Mouse (Mus musculus) neural tube, embryonic 11.5 days (tissue): ENCODE measurements around the gene Cpe. TPM values are rescaled to one million over a fixed set of nuclear protein-coding genes. Genes with fewer than 3 reads are reported as not detected.

Source experiments
- ATAC-seq: fragments of 200-750 bp; cut with Nextera tagmentation; 2 replicates; pipeline ENCODE4 v1.8.0; 2017; ENCODE audit warnings: moderate number of reproducible peaks, mild to moderate bottlenecking, moderate TSS enrichment, moderate library complexity; ENCODE audit not compliant: insufficient read depth, low FRiP score, low TSS enrichment
- DNase-seq: peaks from one replicate; pipeline ENCODE4 v3.0.0-alpha.2; 2015; ENCODE audit warnings: low spot score
- H3K27ac ChIP-seq: fragments of 300-500 bp; sonication (generic); 2 replicates; pipeline ENCODE4 v1.5.1; 2014; ENCODE audit warnings: low read depth, mild to moderate bottlenecking, low read length
- H3K27me3 ChIP-seq: fragments of 300-500 bp; sonication (generic); 2 replicates; pipeline ENCODE4 v1.6.1; 2014; ENCODE audit warnings: mild to moderate bottlenecking, low read length, mixed read lengths; ENCODE audit not compliant: control insufficient read depth, insufficient read depth
- H3K36me3 ChIP-seq: fragments of 300-500 bp; sonication (generic); 2 replicates; pipeline ENCODE4 v1.6.1; 2014; ENCODE audit warnings: mild to moderate bottlenecking, low read length, moderate library complexity, mixed read lengths; ENCODE audit not compliant: control insufficient read depth, insufficient read depth
- H3K4me1 ChIP-seq: fragments of 300-500 bp; sonication (generic); 2 replicates; pipeline ENCODE4 v1.6.1; 2014; ENCODE audit warnings: low read length, mixed read lengths; ENCODE audit not compliant: control insufficient read depth, insufficient read depth
- H3K4me2 ChIP-seq: fragments of 300-500 bp; sonication (generic); 2 replicates; pipeline ENCODE4 v1.6.1; 2014; ENCODE audit warnings: low read depth, mild to moderate bottlenecking, moderate library complexity
- H3K4me3 ChIP-seq: fragments of 300-500 bp; sonication (generic); 2 replicates; pipeline ENCODE4 v1.5.1; 2014; ENCODE audit warnings: low read depth, low read length
- H3K9ac ChIP-seq: fragments of 300-500 bp; sonication (generic); 2 replicates; pipeline ENCODE4 v1.6.1; 2014; ENCODE audit warnings: mild to moderate bottlenecking, low read length
- H3K9me3 ChIP-seq: fragments of 300-500 bp; sonication (generic); 2 replicates; pipeline ENCODE4 v1.6.1; 2016; ENCODE audit warnings: low read length; ENCODE audit not compliant: control insufficient read depth
- WGBS: fragments of 180-500 bp; shearing (Covaris S2); extraction: QIAGEN DNeasy Blood & Tissue Kit; methylation state at CpG from one replicate; pipeline ENCODE4 v1.1.7; 2014; 5-methylcytosine and 5-hydroxymethylcytosine counted together
- polyA plus RNA-seq: library from polyadenylated mRNA; unstranded; fragments of >200 nt; fragmentation: Nextera tagmentation; extraction: Ambion mirVana; gene quantifications from 2 replicates; pipeline ENCODE4 v1.2.1, GENCODE M21; 2014

Gene Cpe
- polyA plus RNA-seq: 249 and 271 TPM in 2 replicates

DNA sequence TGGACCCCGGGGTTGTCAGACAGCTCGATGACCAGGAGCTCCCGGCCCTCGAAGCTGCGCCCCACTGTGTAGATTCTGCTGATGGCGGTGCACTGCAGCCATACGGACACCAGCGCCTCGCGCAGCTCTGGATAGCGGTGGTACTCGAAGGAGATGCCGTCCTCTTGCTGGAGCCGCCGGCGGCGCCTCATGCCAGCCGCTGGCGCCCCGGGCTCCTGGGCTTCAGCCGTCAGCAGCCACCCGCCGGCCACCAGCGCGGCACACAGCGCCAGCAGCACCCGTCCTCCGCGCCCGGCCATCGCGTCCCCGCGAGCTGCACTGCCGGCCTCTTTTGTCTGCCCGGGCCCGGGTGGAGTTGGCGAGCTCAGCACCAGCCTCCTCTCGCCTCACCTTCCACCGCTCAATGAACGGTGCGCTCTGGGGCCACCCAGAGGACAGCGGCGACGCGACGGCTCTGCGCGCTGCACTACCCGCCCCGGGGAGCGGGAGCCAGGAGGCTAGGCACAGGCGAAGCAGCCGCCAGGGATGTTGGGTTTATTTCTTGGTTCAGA lies at the start of gene Cpe:
Gene Cpe (minus strand): TSS at position 404 of the 551 bp plus-strand sequence.
- peak; percentile 92 for DNase-seq
- Histone ChIP-seq H3K4me2 (peak within 1 kb of the TSS; percentile 49), H3K9ac (peak within 1 kb of the TSS; percentile 93), H3K27me3 (no peaks in the 10 kb centered on the region), H3K9me3 (no peaks in the 10 kb centered on the region), H3K4me1 (0 out of 2 replicates have a peak, but pooled peaks cover 2% of the 10 kb centered on the region), H3K27ac (peak within 1 kb of the TSS; percentile 95), H3K4me3 (peak within 1 kb of the TSS; percentile 68), H3K36me3 (no peaks in the 10 kb centered on the region)
- WGBS: under 1% methylated on average over 51 of the region's 54 CpGs
- peak; percentile 99 for ATAC-seq

DNA sequence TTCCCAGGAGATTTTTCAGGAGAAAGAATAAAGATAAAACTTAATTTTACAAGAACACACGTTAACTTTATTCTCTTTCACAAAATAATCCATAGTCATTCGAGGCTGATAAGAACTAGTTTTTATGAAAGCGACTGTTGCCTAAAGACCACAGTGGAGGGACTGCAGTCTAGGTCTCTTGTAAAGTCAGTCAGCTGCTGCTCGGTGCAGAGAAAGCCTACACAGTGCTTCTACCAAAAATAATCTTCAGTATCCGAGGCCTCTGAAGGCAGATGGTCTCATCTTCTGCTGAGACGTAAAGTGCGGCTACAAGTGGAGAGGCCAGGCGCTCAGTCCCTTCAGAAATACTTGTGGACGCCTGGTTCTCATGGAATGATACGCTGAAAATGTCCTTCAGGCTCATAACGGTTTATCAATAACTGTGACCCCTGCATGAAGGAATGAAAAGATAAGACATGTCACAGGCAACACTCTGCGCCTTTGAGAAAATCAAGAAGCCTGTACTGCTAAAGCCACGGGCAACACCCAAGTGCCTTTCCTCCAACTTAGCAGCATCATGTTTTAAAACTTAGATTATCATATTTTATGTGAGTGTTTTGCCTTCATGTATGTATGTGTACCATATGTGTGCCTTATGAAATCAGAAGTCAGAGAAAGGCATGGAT lies 47.8 kb upstream of the Cpe start:
- H3K9me3 ChIP-seq: no peaks in the 10 kb centered on the region
- H3K27ac ChIP-seq: no peak overlapping the region
- DNase-seq (no peak), ATAC-seq (no peak)
- no peak overlapping the region for H3K4me3 ChIP-seq
- H3K36me3 ChIP-seq: no peaks in the 10 kb centered on the region
- 93% methylated on average over 13 of the region's 13 CpGs for WGBS
- H3K9ac ChIP-seq: no peak overlapping the region
- no peak overlapping the region for H3K4me2 ChIP-seq
- no peaks in the 10 kb centered on the region for H3K27me3 ChIP-seq
- no peaks in the 10 kb centered on the region for H3K4me1 ChIP-seq

DNA sequence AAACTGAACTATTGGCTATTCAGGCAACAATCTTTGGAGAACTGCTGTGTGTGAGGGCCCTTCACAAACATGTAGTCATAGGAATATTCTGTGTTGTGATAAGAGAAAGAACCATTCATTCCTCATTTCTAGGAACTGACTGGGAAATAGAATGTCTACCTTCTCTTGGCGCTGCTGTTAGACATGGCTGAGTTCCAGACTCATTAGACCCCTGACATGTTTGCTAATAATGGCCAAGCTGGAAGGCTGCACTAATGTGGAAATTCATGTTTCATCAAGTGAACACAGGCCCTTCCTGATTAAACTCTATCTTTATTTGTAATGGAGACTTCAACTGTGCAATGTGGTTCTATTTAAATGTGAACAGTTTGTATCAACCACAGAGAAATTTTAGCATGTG lies 46.1 kb upstream of the Cpe start:
- ATAC-seq (no peak), DNase-seq (no peak)
- no peak overlapping the region for H3K4me3 ChIP-seq
- 89% methylated on average over 1 of the region's 1 CpGs for WGBS
- H3K36me3 ChIP-seq: no peaks in the 10 kb centered on the region
- H3K9ac ChIP-seq: no peak overlapping the region
- H3K9me3 ChIP-seq: no peaks in the 10 kb centered on the region
- no peak overlapping the region for H3K4me2 ChIP-seq
- no peak overlapping the region for H3K27ac ChIP-seq
- H3K4me1 ChIP-seq: no peaks in the 10 kb centered on the region
- no peaks in the 10 kb centered on the region for H3K27me3 ChIP-seq

DNA sequence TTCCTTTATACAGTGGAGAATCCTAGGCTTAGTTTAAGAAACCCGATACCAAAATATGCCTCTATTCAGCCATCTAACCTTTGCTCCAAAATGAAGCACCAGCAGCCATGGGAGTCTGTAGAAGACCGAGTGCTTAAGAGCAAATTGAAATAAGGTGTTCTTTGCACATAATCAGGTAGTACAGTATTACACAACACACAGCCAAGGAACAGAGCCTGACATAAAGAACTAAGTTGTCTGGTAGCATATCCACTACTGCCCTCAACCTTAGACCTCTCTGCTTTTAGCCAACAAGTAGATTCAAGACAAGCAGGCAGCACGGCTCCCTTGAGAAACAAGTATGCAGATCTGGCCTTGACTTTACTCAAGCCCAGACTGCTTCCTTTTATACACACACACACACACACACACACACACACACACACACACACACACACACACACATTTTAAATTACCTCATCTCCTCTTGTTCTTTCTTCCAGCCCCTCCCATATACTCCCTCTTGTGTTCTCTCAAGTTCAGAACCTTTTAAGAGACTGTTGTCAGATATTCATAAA lies 44.0 kb upstream of the Cpe start:
- 87% methylated on average over 3 of the region's 3 CpGs for WGBS
- Histone ChIP-seq H3K4me3 (no peak overlapping the region), H3K36me3 (no peaks in the 10 kb centered on the region), H3K4me2 (no peak overlapping the region), H3K4me1 (peaks cover 7% of the 10 kb centered on the region; the same call in 1 of the 2 replicates), H3K9me3 (no peaks in the 10 kb centered on the region), H3K27ac (no peak overlapping the region), H3K9ac (no peak overlapping the region), H3K27me3 (no peaks in the 10 kb centered on the region)
- no peak for DNase-seq
- no peak for ATAC-seq

DNA sequence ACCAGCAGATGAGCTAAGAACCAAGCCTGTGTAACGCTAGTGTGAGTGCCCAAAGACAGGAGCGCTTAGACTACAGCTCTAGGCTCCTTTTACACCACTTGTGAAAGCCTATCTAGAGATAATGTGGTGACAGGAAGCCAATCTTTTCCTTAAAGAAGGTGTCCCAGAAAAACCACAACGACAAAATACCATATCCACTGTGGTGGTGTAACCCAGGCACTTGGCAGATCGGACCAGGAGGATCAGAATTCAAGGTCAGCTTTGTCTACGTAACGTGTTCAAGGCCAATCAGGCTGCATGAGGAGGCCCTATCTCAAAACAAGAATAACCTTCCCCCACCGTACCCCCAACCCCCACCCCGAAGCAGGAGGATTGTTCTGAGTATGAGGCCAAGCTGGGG lies 42.3 kb upstream of the Cpe start:
- DNase-seq (no peak), ATAC-seq (no peak)
- Histone ChIP-seq H3K9ac (no peak overlapping the region), H3K27ac (no peak overlapping the region), H3K4me3 (no peak overlapping the region), H3K4me1 (peaks cover 7% of the 10 kb centered on the region; the same call in 1 of the 2 replicates), H3K4me2 (no peak overlapping the region), H3K36me3 (no peaks in the 10 kb centered on the region; the same call in 1 of the 2 replicates), H3K9me3 (no peaks in the 10 kb centered on the region), H3K27me3 (no peaks in the 10 kb centered on the region)
- WGBS: 91% methylated on average over 8 of the region's 8 CpGs

DNA sequence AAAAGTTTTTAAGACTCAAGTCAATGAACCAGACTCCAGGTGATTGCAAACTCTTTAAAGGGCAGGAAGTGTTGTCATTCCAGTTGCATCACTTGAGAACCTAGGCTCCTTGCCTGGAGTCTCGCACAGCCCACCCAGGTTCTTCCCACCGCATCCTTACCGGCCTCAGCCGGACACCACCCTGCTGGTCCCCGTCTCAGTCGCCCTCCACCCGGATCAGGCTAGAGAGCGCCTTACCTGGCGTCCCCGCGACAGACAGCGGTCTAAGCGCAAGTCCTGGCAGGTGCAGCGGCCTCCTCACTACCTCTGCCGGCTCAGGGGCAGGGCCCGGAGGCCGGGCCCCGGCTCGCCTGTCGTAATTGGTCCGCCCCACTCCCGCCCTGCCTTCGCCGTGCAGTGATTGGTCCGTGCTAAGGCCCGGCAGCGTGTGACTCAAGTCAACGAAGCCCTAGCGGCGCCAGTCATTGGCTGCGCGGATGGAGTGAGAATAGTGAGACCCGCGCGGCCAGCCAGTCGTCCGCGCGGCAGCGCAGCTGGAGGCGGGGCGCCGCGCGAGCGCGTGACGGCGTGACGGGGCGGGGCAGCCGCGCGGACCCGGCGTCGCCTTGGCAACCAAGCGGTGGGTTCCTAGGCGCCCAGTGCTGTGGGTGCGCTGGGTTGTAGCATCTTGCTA lies 40.6 kb upstream of the Cpe start, which contains the start of gene Msmo1:
Gene Msmo1 (minus strand): TSS at position 522 of the 673 bp plus-strand sequence.
- peak within 1 kb of the TSS; percentile 43 for H3K9ac ChIP-seq
- H3K4me3 ChIP-seq: peak within 1 kb of the TSS; percentile 68
- H3K27me3 ChIP-seq: no peaks in the 10 kb centered on the region
- H3K9me3 ChIP-seq: no peaks in the 10 kb centered on the region
- DNase-seq (peak; percentile 98), ATAC-seq (peak; percentile 100)
- under 1% methylated on average over 56 of the region's 60 CpGs for WGBS
- peak within 1 kb of the TSS; percentile 59 for H3K4me2 ChIP-seq
- H3K36me3 ChIP-seq: no peaks in the 10 kb centered on the region; the same call in 1 of the 2 replicates
- peaks cover 7% of the 10 kb centered on the region; the same call in 1 of the 2 replicates for H3K4me1 ChIP-seq
- H3K27ac ChIP-seq: no peak within 1 kb of the TSS

DNA sequence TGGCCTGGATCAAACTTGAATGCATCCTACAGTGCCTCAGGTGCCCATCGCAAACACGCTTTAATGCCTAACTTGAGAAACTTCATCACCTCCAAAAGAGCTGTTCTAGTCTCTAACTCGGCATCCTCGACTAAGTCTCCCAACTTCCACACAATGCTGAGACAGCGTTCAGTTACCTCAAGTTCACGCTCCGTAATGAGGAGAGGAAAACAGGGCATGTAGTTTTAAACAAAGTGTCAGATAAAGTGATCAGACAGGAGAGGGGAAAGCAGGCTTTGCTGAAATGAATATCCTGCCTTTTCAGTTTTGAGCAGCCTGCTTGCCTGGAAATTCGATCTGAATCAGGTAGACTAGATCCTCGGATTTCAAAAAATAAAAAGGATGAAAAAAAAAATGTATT lies 39.7 kb upstream of the Cpe start:
- peak overlapping the region; percentile 59 for H3K4me2 ChIP-seq
- peak overlapping the region; percentile 43 for H3K9ac ChIP-seq
- 16% methylated on average over 9 of the region's 9 CpGs for WGBS
- H3K4me1 ChIP-seq: peaks cover 7% of the 10 kb centered on the region; the same call in 1 of the 2 replicates
- DNase-seq (no peak), ATAC-seq (no peak)
- peak overlapping the region; percentile 68 for H3K4me3 ChIP-seq
- H3K9me3 ChIP-seq: no peaks in the 10 kb centered on the region
- H3K36me3 ChIP-seq: peaks cover 2% of the 10 kb centered on the region
- no peaks in the 10 kb centered on the region for H3K27me3 ChIP-seq
- no peak overlapping the region for H3K27ac ChIP-seq

DNA sequence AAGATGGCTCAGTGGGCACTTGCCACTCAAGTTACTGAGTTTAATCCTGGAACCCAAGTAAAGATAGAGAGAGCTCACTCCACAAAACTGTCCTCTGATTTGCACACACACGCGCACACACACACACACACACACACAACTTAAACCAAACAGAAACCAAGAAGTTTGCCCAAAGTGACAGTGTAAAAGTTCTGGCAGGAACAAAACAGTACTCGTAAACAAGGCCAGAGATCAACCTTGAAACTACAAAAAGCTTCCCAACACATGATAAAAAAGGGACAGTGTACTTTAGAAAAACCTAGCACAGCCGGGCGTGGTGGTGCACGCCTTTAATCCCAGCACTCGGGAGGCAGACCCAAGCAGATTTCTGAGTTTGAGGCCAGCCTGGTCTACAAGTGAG lies 35.3 kb upstream of the Cpe start:
- peaks cover 7% of the 10 kb centered on the region; the same call in 1 of the 2 replicates for H3K4me1 ChIP-seq
- H3K27ac ChIP-seq: no peak overlapping the region

More for the DNA sequence above, 35.3 kb upstream of the Cpe start:
- Histone ChIP-seq H3K9me3 (no peaks in the 10 kb centered on the region), H3K4me3 (no peak overlapping the region), H3K36me3 (peaks cover 18% of the 10 kb centered on the region), H3K4me2 (no peak overlapping the region), H3K9ac (no peak overlapping the region), H3K27me3 (no peaks in the 10 kb centered on the region)
- DNase-seq: no peak
- no peak for ATAC-seq
- WGBS: 96% methylated on average over 7 of the region's 7 CpGs
